Mouse (Mus musculus): ENCODE measurements at regions not wholly inside any gene's neighbourhood (a gene's known extent, or its start where the extent isn't known, plus 50 kb on each side); places are given as distances from the start of the nearest gene placed in this dataset.

DNA sequence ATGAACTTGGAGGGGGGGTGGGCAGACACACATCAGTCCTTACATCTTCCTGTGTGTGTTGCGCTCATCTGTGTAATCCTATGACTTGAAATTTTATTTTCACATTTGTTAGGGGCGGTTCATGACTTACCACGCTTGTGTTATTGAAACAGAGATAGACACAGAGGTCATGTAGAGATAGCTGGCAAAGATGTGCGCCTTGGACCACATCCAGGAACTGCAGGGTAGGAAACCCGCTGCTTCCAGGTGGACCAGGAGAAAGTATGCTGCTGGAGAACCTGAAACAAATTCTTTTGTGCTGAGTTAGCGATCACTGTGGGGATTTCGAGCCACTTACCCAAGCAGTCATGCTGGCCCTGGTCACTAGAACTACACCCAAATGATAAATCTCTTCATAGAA lies 89.1 kb downstream of the Kcnj2 start:
- Histone ChIP-seq H3K4me1 (ENCODE audit: control insufficient read depth, insufficient read depth, low read length) (no peaks in the 10 kb centered on the region), H3K27ac (ENCODE audit: low read length) (no peak overlapping the region), H3K9me3 (ENCODE audit: control insufficient read depth, low read length) (no peaks in the 10 kb centered on the region), H3K36me3 (ENCODE audit: control insufficient read depth, insufficient read depth, low read length) (no peaks in the 10 kb centered on the region), H3K9ac (ENCODE audit: low read depth, low read length) (no peak overlapping the region), H3K4me3 (ENCODE audit: low read length) (no peak overlapping the region), H3K27me3 (replicated peaks; ENCODE audit: control insufficient read depth, insufficient read depth, low read length) (no peaks in the 10 kb centered on the region), H3K4me2 (ENCODE audit: low read depth, low read length) (no peak overlapping the region)
- 88% methylated on average over 7 of the region's 7 CpGs for WGBS
- no peak for ATAC-seq

DNA sequence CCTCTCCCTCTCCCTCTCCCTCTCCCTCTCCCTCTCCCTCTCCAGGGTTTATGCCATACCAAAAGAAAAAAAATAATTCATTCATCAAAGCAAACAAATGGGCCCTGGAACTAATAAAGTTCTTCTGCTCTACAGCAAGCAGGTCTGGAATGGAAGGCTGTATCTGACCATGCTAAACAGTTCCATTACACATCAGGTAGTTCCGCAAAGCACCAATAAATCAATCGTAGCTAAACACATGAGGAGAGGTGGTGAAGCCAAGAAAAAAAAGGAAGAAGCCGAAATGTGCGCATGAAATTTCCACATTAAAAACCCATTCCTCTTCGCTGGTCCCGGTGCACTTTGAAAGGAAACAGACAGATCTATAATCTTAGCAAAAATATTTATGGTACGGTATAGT lies 89.8 kb downstream of the Kcnj2 start:
- WGBS, result 62% methylated on average over 7 of the region's 7 CpGs
- no peaks in the 10 kb centered on the region for H3K9me3 ChIP-seq (ENCODE audit: control insufficient read depth, low read length)
- H3K9ac ChIP-seq (ENCODE audit: low read depth, low read length), result no peak overlapping the region
- H3K27ac ChIP-seq (ENCODE audit: low read length), result no peak overlapping the region
- H3K4me3 ChIP-seq (ENCODE audit: low read length), result no peak overlapping the region
- H3K4me1 ChIP-seq (ENCODE audit: control insufficient read depth, insufficient read depth, low read length), result no peaks in the 10 kb centered on the region
- ATAC-seq, result no peak
- H3K4me2 ChIP-seq (ENCODE audit: low read depth, low read length), result no peak overlapping the region
- H3K36me3 ChIP-seq (ENCODE audit: control insufficient read depth, insufficient read depth, low read length), result no peaks in the 10 kb centered on the region
- no peaks in the 10 kb centered on the region for H3K27me3 ChIP-seq (replicated peaks; ENCODE audit: control insufficient read depth, insufficient read depth, low read length)

DNA sequence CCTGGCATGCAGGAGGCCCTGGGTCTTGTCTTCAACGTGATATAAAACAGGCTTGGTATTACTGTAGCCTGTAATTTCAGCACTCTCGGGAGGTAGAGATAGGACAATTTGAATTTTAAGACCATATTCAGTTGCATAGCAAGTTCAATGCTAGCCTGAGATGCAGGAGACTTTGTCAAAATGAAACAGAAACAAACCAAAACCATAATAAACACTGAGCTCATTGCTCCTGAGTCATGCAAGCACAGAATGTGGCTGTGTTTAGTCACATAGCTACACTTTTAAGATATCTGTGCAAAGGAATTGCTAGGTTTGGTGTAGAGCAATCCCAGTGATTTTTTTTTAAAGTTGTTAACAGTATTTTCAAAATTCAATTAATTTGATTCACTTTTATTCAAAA lies 93.3 kb downstream of the Kcnj2 start:
- Histone ChIP-seq H3K27me3 (replicated peaks; ENCODE audit: control insufficient read depth, insufficient read depth, low read length) (no peaks in the 10 kb centered on the region), H3K36me3 (ENCODE audit: control insufficient read depth, insufficient read depth, low read length) (no peaks in the 10 kb centered on the region), H3K4me3 (ENCODE audit: low read length) (no peak overlapping the region), H3K9ac (ENCODE audit: low read depth, low read length) (no peak overlapping the region), H3K9me3 (ENCODE audit: control insufficient read depth, low read length) (no peaks in the 10 kb centered on the region), H3K4me2 (ENCODE audit: low read depth, low read length) (no peak overlapping the region), H3K4me1 (ENCODE audit: control insufficient read depth, insufficient read depth, low read length) (no peaks in the 10 kb centered on the region), H3K27ac (ENCODE audit: low read length) (no peak overlapping the region)
- WGBS, result 53% methylated on average over 2 of the region's 2 CpGs
- ATAC-seq, result no peak

DNA sequence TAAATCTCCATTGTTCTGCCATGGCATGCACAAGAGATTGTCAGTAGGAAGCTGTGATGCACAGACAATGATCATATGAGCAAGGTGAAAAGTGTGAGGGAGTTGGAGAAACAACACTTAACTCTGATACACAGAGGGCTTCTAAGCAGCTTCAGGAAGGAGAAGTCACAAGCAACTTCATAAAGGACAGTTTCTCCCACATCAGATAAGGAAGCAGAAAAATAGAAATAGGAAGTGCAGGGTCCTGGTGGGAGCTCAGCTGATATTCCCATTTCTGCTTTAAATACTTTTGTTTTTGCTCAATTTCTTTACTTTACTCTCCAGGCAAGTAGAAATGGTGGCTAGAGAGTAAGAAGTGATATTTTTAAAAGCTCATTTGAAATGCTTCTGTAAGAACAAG lies 98.9 kb downstream of the Kcnj2 start:
- Histone ChIP-seq H3K9me3 (ENCODE audit: control insufficient read depth, low read length) (no peaks in the 10 kb centered on the region), H3K4me2 (ENCODE audit: low read depth, low read length) (no peak overlapping the region), H3K9ac (ENCODE audit: low read depth, low read length) (no peak overlapping the region), H3K27me3 (replicated peaks; ENCODE audit: control insufficient read depth, insufficient read depth, low read length) (no peaks in the 10 kb centered on the region), H3K4me3 (ENCODE audit: low read length) (no peak overlapping the region), H3K27ac (ENCODE audit: low read length) (no peak overlapping the region), H3K36me3 (ENCODE audit: control insufficient read depth, insufficient read depth, low read length) (no peaks in the 10 kb centered on the region), H3K4me1 (ENCODE audit: control insufficient read depth, insufficient read depth, low read length) (no peaks in the 10 kb centered on the region)
- ATAC-seq, result no peak

DNA sequence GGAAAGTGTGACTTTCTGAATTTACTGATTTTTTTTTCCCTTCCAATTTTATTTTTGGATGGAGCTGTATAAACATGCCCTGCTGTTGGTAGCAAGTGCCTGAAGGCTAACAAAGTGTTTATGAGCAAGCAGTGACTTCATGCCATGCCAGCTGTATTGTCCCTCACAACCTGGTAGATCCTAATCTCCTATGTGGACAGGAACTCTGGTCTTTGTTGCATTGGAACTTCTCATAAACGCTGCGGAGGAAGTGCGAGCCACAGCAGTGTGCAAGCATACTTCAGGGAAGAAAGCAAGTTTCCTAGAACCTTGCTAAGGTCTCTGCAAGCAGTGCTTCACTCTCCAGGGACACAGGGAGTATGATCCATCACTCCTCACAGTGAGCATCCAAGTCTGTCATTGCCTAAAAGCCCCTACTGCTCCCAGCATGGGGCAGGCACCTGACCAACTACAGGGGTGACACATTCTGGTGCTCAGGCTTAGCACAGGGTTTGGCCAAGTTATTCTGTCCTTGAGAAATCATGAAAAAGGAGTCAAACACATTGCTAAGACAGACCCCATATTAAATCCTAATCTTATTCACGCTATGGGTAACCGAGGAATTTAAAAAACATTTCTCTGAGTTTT lies 104.3 kb downstream of the Kcnj2 start:
- no peak for ATAC-seq
- Histone ChIP-seq H3K9me3 (ENCODE audit: control insufficient read depth, low read length) (no peaks in the 10 kb centered on the region), H3K4me2 (ENCODE audit: low read depth, low read length) (no peak overlapping the region), H3K36me3 (ENCODE audit: control insufficient read depth, insufficient read depth, low read length) (no peaks in the 10 kb centered on the region), H3K27me3 (replicated peaks; ENCODE audit: control insufficient read depth, insufficient read depth, low read length) (no peaks in the 10 kb centered on the region), H3K4me3 (ENCODE audit: low read length) (no peak overlapping the region), H3K4me1 (ENCODE audit: control insufficient read depth, insufficient read depth, low read length) (no peaks in the 10 kb centered on the region), H3K27ac (ENCODE audit: low read length) (no peak overlapping the region), H3K9ac (ENCODE audit: low read depth, low read length) (no peak overlapping the region)
- 85% methylated on average over 5 of the region's 5 CpGs for WGBS

DNA sequence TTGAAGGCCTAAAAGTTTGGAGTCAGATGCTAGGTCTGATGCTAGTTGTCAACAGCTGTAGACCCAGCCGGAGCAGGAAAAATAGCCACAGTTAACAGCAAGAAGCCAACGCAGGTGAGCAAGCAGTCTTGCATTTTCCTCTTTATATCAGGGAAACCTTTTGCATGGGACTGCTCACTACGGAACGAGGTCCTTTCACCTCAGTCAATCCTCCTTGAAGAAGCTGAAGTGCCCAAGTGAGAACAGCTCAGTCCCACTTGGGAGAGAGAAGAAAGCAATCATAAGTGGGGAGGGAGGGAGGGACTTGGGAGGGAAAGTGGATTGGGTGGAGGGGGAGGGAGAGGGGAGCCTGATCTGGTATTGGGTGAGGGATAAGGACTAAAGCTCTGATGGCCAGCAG lies 107.6 kb downstream of the Kcnj2 start:
- Histone ChIP-seq H3K36me3 (ENCODE audit: control insufficient read depth, insufficient read depth, low read length) (no peaks in the 10 kb centered on the region), H3K9me3 (ENCODE audit: control insufficient read depth, low read length) (no peaks in the 10 kb centered on the region), H3K4me3 (ENCODE audit: low read length) (no peak overlapping the region), H3K27me3 (replicated peaks; ENCODE audit: control insufficient read depth, insufficient read depth, low read length) (no peaks in the 10 kb centered on the region), H3K4me1 (ENCODE audit: control insufficient read depth, insufficient read depth, low read length) (no peaks in the 10 kb centered on the region), H3K4me2 (ENCODE audit: low read depth, low read length) (no peak overlapping the region), H3K9ac (ENCODE audit: low read depth, low read length) (no peak overlapping the region), H3K27ac (ENCODE audit: low read length) (no peak overlapping the region)
- ATAC-seq, result no peak
- WGBS, result 85% methylated on average over 4 of the region's 4 CpGs

DNA sequence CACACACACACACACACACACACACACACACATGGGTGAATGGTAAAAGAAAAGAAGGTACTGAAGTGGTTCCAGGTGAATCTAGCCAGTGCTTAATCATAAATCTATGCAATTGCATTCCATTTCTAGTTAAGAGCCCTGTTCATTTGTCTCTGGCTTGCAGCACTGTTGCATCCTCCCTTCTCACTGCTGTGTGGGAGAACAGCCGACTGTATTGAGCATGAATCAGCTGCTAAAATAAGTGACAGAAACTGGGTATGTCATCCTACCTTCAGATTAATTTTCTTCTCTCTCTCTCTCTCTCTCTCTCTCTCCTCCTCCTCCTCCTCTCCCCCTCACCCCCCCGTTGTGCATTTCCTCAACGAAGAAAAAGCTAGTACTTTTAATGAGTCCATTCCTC lies 109.6 kb downstream of the Kcnj2 start:
- H3K27me3 ChIP-seq (replicated peaks; ENCODE audit: control insufficient read depth, insufficient read depth, low read length), result no peaks in the 10 kb centered on the region
- H3K4me3 ChIP-seq (ENCODE audit: low read length), result no peak overlapping the region
- H3K9ac ChIP-seq (ENCODE audit: low read depth, low read length), result no peak overlapping the region
- no peaks in the 10 kb centered on the region for H3K9me3 ChIP-seq (ENCODE audit: control insufficient read depth, low read length)
- no peak for ATAC-seq
- no peaks in the 10 kb centered on the region for H3K36me3 ChIP-seq (ENCODE audit: control insufficient read depth, insufficient read depth, low read length)
- no peak overlapping the region for H3K27ac ChIP-seq (ENCODE audit: low read length)
- WGBS, result 71% methylated on average over 3 of the region's 3 CpGs
- H3K4me1 ChIP-seq (ENCODE audit: control insufficient read depth, insufficient read depth, low read length), result no peaks in the 10 kb centered on the region
- no peak overlapping the region for H3K4me2 ChIP-seq (ENCODE audit: low read depth, low read length)

DNA sequence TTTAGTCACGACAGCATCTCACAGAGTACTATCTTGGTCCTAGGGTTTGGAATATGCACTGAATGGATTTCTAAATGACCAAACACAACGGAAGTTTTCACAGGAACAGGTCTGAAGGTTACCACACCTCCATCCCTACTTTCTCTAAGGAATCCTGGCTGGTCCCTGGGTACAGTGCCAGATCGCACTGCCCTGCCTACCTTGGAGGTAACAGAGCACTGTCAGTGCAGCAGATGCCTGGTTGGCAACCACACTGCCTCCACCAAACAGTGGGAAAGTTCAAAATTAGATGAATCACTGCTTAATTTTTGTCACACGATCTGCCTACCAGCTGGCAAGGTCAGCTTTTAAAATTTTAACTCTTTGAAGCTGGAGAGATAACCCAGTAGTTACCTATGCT lies 111.6 kb downstream of the Kcnj2 start:
- Histone ChIP-seq H3K9ac (ENCODE audit: low read depth, low read length) (no peak overlapping the region), H3K27ac (ENCODE audit: low read length) (no peak overlapping the region), H3K9me3 (ENCODE audit: control insufficient read depth, low read length) (no peaks in the 10 kb centered on the region), H3K36me3 (ENCODE audit: control insufficient read depth, insufficient read depth, low read length) (no peaks in the 10 kb centered on the region), H3K4me3 (ENCODE audit: low read length) (no peak overlapping the region), H3K4me2 (ENCODE audit: low read depth, low read length) (no peak overlapping the region), H3K27me3 (replicated peaks; ENCODE audit: control insufficient read depth, insufficient read depth, low read length) (no peaks in the 10 kb centered on the region), H3K4me1 (ENCODE audit: control insufficient read depth, insufficient read depth, low read length) (no peaks in the 10 kb centered on the region)
- 76% methylated on average over 4 of the region's 4 CpGs for WGBS
- ATAC-seq, result no peak

DNA sequence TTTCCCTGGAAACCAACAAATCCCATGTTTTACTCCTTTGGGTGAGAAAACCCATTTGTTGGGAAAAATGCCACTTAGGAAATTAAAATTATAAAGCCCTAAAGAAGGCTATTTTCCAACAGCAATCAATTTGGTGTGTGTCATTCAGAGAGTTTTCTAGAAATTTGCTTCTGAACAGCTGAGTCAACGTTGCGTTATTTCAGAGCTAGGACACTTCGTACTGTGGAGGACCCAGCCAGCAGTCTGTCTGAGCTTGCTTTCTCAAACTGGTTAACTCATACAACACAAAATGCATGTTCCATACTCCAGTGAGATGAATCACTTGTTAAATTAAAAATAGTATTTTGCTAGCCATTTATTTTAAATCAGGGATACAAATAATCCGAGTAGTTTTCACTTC lies 131.5 kb downstream of the Kcnj2 start:
- Histone ChIP-seq H3K4me2 (ENCODE audit: low read depth, low read length) (no peak overlapping the region), H3K4me1 (ENCODE audit: control insufficient read depth, insufficient read depth, low read length) (no peaks in the 10 kb centered on the region), H3K4me3 (ENCODE audit: low read length) (no peak overlapping the region), H3K27me3 (replicated peaks; ENCODE audit: control insufficient read depth, insufficient read depth, low read length) (no peaks in the 10 kb centered on the region), H3K9ac (ENCODE audit: low read depth, low read length) (no peak overlapping the region), H3K27ac (ENCODE audit: low read length) (no peak overlapping the region), H3K9me3 (ENCODE audit: control insufficient read depth, low read length) (no peaks in the 10 kb centered on the region), H3K36me3 (ENCODE audit: control insufficient read depth, insufficient read depth, low read length) (no peaks in the 10 kb centered on the region)
- no peak for ATAC-seq
- WGBS, result 81% methylated on average over 4 of the region's 4 CpGs

DNA sequence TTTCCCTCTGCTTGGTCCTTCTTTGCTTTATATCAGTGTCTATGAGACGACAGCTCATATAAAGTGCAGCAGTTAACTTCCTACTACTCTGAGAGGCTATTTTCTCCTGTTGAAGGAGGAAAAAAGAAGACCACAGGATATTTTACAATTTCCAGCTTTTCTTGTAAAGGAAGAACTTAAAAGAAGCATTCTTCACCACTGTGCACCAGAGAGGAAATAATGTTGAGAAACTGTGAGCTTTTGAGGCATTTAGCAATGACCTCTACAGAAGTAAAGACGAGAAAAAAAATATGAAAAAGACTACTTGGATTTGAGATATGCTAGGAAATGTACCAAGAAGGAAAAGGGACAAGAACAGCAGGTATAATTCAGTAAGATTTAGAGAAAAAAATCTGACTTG lies 134.5 kb downstream of the Kcnj2 start:
- H3K4me2 ChIP-seq (ENCODE audit: low read depth, low read length), result no peak overlapping the region
- no peak overlapping the region for H3K27ac ChIP-seq (ENCODE audit: low read length)
- no peaks in the 10 kb centered on the region for H3K9me3 ChIP-seq (ENCODE audit: control insufficient read depth, low read length)
- no peaks in the 10 kb centered on the region for H3K36me3 ChIP-seq (ENCODE audit: control insufficient read depth, insufficient read depth, low read length)
- H3K4me1 ChIP-seq (ENCODE audit: control insufficient read depth, insufficient read depth, low read length), result no peaks in the 10 kb centered on the region
- H3K27me3 ChIP-seq (replicated peaks; ENCODE audit: control insufficient read depth, insufficient read depth, low read length), result no peaks in the 10 kb centered on the region
- no peak overlapping the region for H3K9ac ChIP-seq (ENCODE audit: low read depth, low read length)
- H3K4me3 ChIP-seq (ENCODE audit: low read length), result no peak overlapping the region
- ATAC-seq, result no peak
- WGBS, result 61% methylated on average over 2 of the region's 2 CpGs

All from intestine, embryonic 16.5 days (tissue).